Mouse (Mus musculus) brain, adult 10 weeks (tissue): ENCODE results near the gene Clip2. TPM values are rescaled to one million over a fixed set of nuclear protein-coding genes. Genes with fewer than 3 reads are reported as not detected.

Source experiments
- polyA plus RNA-seq: library from polyadenylated mRNA; stranded (reverse); fragments of 350-450 nt; fragmentation: Illumina TruSeq; extraction: RNeasy Lipid Tissue Mini Kit (QIAGEN cat#74804); gene quantifications from one replicate; pipeline ENCODE4 v1.2.3, GENCODE M21; 2015; ENCODE audit warnings: low read depth, low replicate concordance

Gene Clip2
- polyA plus RNA-seq = 68.6 TPM

DNA sequence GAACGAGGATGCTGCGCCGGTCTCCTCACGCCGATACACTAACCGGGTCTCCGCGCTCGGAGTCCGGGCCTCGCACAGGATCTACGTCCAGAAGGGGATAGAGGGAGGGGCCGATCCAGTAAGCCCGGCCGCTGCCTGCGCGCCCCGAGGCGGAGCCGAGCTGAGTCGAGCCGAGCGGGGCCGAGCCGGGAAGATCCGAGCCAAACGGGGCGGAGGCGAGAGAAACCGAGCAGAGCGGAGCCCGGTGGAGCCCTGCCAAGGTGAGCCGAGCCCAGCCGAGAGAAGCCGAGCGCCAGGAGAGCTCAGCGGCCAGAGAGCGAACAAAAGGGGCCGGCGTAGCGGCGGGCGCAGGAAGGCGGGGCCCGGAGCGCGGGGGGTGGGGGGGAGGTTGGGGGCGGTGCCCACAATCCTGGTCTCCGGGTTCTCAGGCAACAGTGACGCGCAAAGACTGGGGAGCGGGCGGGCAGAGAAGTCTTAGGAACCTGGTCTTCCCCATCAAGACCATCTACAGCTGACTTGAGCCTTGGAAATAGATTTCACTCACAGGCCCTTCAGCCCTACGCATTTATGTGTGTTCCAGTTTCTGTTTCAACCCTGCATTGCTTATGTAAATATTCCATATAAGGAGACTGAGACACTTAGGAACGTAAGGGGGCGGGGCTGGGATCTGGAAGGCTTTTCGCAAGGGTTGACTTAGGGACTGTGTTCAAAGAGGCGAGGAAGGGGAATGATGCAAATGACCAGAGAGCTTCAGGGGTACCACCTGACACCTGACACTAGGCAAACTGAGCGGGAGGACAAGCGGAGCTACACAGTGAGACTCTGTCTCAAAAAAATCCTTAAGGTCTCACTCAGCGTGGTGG, at the start of gene Clip2:
TSS of gene Clip2 (minus strand) at position 325 of the 863 bp plus-strand sequence.

GRCm38 (mm10) chr5:134581146-134581545, 28.9 kb upstream of the Clip2 start, which contains the start of gene Rfc2:
Gene Rfc2 (plus strand): TSS chr5:134581366.

GRCm38 (mm10) chr5:134560071-134560449, 7.8 kb upstream of the Clip2 start, which contains the start of gene Syna:
Gene Syna (minus strand): TSS chr5:134560171.

GRCm38 (mm10) chr5:134456503-134456962, 95.7 kb downstream of the Clip2 start, which contains the start of gene Gtf2ird1:
Gene Gtf2ird1 (minus strand): TSS chr5:134456716.

Other genes with a start within 250 kb of the Clip2 start
- gene Gtf2i, start 237.7 kb downstream of the Clip2 start, polyA plus RNA-seq = 132 TPM
- 28.8 TPM for gene Gtf2ird1, start 95.7 kb downstream of the Clip2 start, polyA plus RNA-seq
- gene Syna, start 7.7 kb upstream of the Clip2 start, polyA plus RNA-seq = 0.80 TPM
- gene Rfc2, start 28.9 kb upstream of the Clip2 start, polyA plus RNA-seq = 78.1 TPM
- 3.5 TPM for gene Lat2, start 62.6 kb upstream of the Clip2 start, polyA plus RNA-seq
- 325 TPM for gene Eif4h, start 87.1 kb upstream of the Clip2 start, polyA plus RNA-seq
- gene Limk1, start 136.2 kb upstream of the Clip2 start, polyA plus RNA-seq = 52.4 TPM
- gene Eln, start 194.9 kb upstream of the Clip2 start, polyA plus RNA-seq = 4.5 TPM